Mouse (Mus musculus): ENCODE measurements at regions not wholly inside any gene's neighbourhood (a gene's known extent, or its start where the extent isn't known, plus 50 kb on each side); places are given as distances from the start of the nearest gene placed in this dataset.

DNA sequence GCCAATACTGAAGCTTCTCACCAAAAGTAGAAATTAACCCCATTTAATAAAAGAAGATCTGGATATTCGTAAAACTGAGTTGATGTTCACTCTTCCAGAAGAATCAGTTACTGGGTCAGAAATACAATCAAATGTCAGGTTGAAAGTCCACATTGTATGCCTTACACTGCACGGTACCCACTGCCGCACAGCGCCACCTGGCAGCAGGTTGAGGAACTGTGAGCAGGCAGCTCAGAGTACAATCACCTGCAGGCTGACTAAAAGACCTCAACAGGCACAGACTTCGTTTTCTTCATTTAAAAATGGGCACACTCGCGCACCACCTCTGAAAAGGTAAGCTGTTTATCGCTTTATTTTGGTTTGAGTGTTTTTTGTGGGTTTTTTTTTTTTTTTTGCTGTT is 341.8 kb upstream of the Mms22l start:
- DNase-seq (ENCODE audit: inconsistent ontology term), result peak; percentile 43

GRCm38 (mm10) chr4:24173750-24174149 is 322.5 kb upstream of the Mms22l start:
- no peak for DNase-seq (ENCODE audit: inconsistent ontology term)

GRCm38 (mm10) chr4:24213262-24214036 is 282.8 kb upstream of the Mms22l start:
- no peak for DNase-seq (ENCODE audit: inconsistent ontology term)

GRCm38 (mm10) chr4:24214037-24214362 is 282.3 kb upstream of the Mms22l start:
- no peak for DNase-seq (ENCODE audit: inconsistent ontology term)

DNA sequence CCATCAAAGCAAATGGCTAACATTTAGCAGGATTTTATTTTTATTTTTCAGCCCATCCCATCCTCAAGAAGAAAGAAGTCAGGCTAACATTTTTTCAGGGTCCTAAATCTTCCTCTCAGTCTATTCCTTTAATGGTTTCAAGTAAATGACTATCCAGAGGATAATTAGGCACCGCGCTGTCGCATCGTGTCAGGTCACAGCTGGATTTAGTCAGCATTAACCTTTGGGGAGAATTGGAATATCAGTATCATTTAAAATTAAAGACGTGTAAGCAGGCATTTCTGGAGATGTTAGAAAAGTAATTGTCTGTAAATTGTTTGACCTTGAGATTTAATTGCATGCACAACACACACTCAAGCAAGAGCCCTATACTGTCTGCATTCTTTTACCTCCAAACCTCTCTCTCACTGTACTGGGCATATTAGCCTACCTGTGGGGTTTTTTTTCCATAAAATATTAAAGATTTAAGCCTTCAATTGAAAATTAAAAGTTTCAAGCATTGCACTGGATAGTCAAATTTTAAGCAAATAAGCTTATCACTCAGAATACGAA is 277.8 kb upstream of the Mms22l start:
- DNase-seq (ENCODE audit: inconsistent ontology term), result no peak

DNA sequence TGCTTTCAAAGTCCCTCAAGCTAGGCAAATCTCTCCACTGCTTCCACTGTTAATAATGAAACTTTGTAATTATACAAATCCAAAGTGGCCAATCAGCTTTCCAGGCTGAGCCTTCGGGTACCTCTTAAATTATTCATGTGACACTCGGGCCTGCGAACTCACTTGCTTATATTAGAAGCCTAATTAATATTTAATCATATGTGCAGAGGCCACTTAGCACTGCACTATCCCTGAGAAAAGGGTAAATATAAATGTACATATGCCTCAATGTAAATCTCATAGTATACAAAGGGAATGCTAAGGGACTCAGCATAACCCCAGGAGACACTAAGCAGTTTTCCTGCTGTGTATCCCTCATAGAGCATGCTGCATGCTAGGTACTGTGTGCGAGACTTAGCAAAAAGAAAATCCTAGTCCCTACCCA is 277.2 kb upstream of the Mms22l start:
- no peak for DNase-seq (ENCODE audit: inconsistent ontology term)

DNA sequence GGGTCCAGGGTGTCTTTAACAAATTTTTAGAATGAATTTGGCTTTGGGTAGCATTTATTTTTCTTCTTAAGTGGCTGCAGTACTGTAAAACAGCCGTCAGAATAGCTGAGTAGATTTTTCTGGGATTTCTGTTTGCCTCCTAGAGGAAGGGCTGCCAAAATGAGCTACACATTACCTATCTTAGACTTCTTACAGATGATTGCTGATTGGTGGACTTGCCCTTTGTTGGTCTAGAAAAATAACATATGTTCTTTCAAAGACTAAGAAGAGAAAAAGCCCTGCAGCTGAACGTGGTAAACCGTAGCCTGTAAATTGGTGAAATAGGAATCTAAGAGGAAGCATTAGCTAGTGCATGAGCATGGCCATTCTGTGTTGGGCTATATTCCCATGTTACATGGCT is 276.7 kb upstream of the Mms22l start:
- no peak for DNase-seq (ENCODE audit: inconsistent ontology term)

GRCm38 (mm10) chr4:24245124-24245523 is 251.1 kb upstream of the Mms22l start:
- DNase-seq (ENCODE audit: inconsistent ontology term), result no peak

- DNase-seq (ENCODE audit: inconsistent ontology term), result no peak
These were observed 247.9 kb upstream of the Mms22l start for GRCm38 (mm10) chr4:24248142-24249054.

- DNase-seq (ENCODE audit: inconsistent ontology term), result no peak
These were observed 246.8 kb upstream of the Mms22l start for GRCm38 (mm10) chr4:24249243-24249970.

DNA sequence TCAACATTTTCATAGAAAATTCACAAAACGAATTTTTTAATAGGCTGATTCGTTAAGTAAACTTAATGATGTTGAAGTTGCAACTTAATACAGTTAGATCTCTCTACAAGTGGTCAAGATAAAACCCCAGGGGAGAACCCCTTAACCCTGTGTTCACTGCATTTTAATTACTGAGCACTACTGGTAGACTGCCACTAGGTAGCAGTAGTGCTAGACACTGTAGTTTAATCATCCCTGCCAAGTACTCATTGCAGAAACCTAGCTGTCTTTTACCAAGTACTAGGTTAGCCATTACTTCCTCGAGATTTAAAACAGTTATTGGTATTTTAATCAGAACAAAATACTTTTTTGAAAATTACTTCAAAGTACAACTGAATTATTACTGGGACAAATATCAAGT is 218.1 kb upstream of the Mms22l start:
- no peak for DNase-seq (ENCODE audit: inconsistent ontology term)
